Mouse (Mus musculus) skeletal muscle tissue, adult 2 months (tissue): Measurements from ENCODE around the gene Gm5678.

Experiments used
- DNase-seq: peaks from one replicate; pipeline ENCODE4 v3.0.0-alpha.2; 2012; ENCODE audit warnings: low read depth, low spot score

Gm5678 gene

GRCm38 (mm10) chr16:93627761-93628400 is at the start of gene Gm5678:
Gene Gm5678 (plus strand): TSS chr16:93628097.
- no peak for DNase-seq

- DNase-seq, result no peak
Measured at GRCm38 (mm10) chr16:93578346-93579005, 49.4 kb upstream of the Gm5678 start.

GRCm38 (mm10) chr16:93581125-93581524 is 46.8 kb upstream of the Gm5678 start:
- DNase-seq, result no peak

GRCm38 (mm10) chr16:93584976-93585702 is 42.8 kb upstream of the Gm5678 start:
- DNase-seq, result no peak

- no peak for DNase-seq
Measured at GRCm38 (mm10) chr16:93585703-93586205, 42.1 kb upstream of the Gm5678 start.

GRCm38 (mm10) chr16:93586382-93586781 is 41.5 kb upstream of the Gm5678 start:
- DNase-seq, result no peak

- DNase-seq, result no peak
Measured at GRCm38 (mm10) chr16:93588281-93588680, 39.6 kb upstream of the Gm5678 start.

GRCm38 (mm10) chr16:93590915-93591314 is 37.0 kb upstream of the Gm5678 start:
- no peak for DNase-seq

- no peak for DNase-seq
Measured at GRCm38 (mm10) chr16:93591450-93592430, 36.2 kb upstream of the Gm5678 start.

- no peak for DNase-seq
Measured at GRCm38 (mm10) chr16:93592711-93593110, 35.2 kb upstream of the Gm5678 start.

- no peak for DNase-seq
Measured at GRCm38 (mm10) chr16:93593406-93593805, 34.5 kb upstream of the Gm5678 start.

- no peak for DNase-seq
Measured at GRCm38 (mm10) chr16:93594448-93594847, 33.4 kb upstream of the Gm5678 start.

- DNase-seq, result no peak
Measured at GRCm38 (mm10) chr16:93595766-93596165, 32.1 kb upstream of the Gm5678 start.

GRCm38 (mm10) chr16:93596807-93597206 is 31.1 kb upstream of the Gm5678 start:
- no peak for DNase-seq

GRCm38 (mm10) chr16:93597551-93597950 is 30.3 kb upstream of the Gm5678 start:
- DNase-seq, result no peak

GRCm38 (mm10) chr16:93599461-93599860 is 28.4 kb upstream of the Gm5678 start:
- DNase-seq, result no peak

- peak; percentile 97 for DNase-seq
Measured at GRCm38 (mm10) chr16:93603439-93604212, 24.3 kb upstream of the Gm5678 start, which contains the start of gene Setd4. Gene Setd4 (minus strand): TSS chr16:93604063.

- DNase-seq, result no peak
Measured at GRCm38 (mm10) chr16:93604481-93604969, 23.4 kb upstream of the Gm5678 start.

GRCm38 (mm10) chr16:93605553-93605952 is 22.3 kb upstream of the Gm5678 start, which contains the start of gene Cbr1:
Gene Cbr1 (plus strand): TSS chr16:93605853.
- DNase-seq, result no peak

GRCm38 (mm10) chr16:93606146-93606545 is 21.8 kb upstream of the Gm5678 start:
- no peak for DNase-seq
